Comparison of ENCODE assay signal across 8 mouse cellular contexts in the genomic region with DNA sequence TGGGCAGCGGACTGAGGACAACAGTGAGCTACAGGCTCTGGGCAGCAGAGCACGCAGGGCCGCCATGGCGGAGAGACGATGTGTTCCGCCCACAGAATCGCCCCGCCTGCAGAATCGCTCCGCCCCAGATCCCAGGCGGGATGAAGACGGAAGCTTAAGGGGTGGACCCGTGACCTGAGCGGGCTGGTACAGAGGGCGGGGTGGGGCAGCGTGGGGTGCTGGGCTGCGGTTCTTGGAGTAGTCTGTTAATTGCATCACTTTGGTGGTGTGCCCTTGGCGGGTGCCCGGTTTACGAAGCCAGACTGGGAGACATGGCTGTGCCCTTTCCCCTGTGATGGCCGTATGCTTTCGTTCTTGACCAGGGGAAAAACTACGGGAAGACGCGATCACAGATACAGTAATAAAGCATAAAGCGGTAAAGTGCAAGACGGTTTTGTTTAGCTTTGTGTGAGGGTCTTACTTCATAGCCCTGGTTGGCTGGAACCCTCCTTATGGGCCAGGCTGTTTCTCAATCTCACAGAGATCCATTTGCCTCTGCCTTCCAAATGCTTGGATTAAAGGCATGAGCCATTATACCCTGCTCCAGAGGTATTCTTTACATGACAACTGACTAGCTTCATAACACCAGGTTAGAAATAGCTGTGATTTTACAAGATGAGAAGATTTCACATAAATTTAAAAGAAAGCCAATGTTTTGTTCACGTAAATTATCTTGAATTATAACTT. TPM values are rescaled to one million over a fixed set of nuclear protein-coding genes. Genes with fewer than 3 reads are reported as not detected.
DNase-seq lines count a peak whose midpoint lies in the region; ATAC-seq lines count a peak whose summit lies in the region.

A gene (minus strand): TSS at position 148 of the 726 bp plus-strand sequence.

- H3K9ac ChIP-seq in lung, embryonic 16.5 days (ENCODE audit: low read length), result peak within 1 kb of the TSS; percentile 92

- no peaks in the 10 kb centered on the region for H3K9me3 ChIP-seq in hindbrain, embryonic 10.5 days
- no peaks in the 10 kb centered on the region for H3K9me3 ChIP-seq in lung, embryonic 16.5 days (ENCODE audit: control insufficient read depth, low read length)

- peak; percentile 97 for ATAC-seq in lung, embryonic 16.5 days (ENCODE audit: low read depth)

- H3K27me3 ChIP-seq in hindbrain, embryonic 10.5 days (ENCODE audit: insufficient read depth, poor library complexity, severe bottlenecking), result no peaks in the 10 kb centered on the region
- no peaks in the 10 kb centered on the region for H3K27me3 ChIP-seq in lung, embryonic 16.5 days (ENCODE audit: control insufficient read depth, insufficient read depth, low read depth, low read length)

- H3K4me1 ChIP-seq in hindbrain, embryonic 10.5 days (replicated peaks), result peaks cover 14% of the 10 kb centered on the region
- H3K4me1 ChIP-seq in lung, embryonic 16.5 days (replicated peaks; ENCODE audit: control insufficient read depth, insufficient read depth, low read length), result peaks cover 2% of the 10 kb centered on the region; the same call in 1 of the 2 replicates

- 5% methylated on average over 28 of the region's 28 CpGs for WGBS in hindbrain, embryonic 10.5 days
- 3% methylated on average over 28 of the region's 28 CpGs for WGBS in lung, embryonic 16.5 days

- peak within 1 kb of the TSS; percentile 94 for H3K27ac ChIP-seq in hindbrain, embryonic 10.5 days
- peak within 1 kb of the TSS; percentile 94 for H3K27ac ChIP-seq in lung, embryonic 16.5 days (ENCODE audit: low read length)

- DNase-seq in NIH3T3 (ENCODE audit: low read depth), result peak; percentile 92
- DNase-seq in cerebellum, postnatal 10 days, result peak; percentile 90 to 93
- peak; percentile 73 to 87 for DNase-seq in frontal cortex, adult 2 months (ENCODE audit: extremely low spot score in 1 of 2, low spot score in 1 of 2)
- DNase-seq in hindbrain, embryonic 10.5 days (ENCODE audit: low spot score), result peak; percentile 85
- DNase-seq in layer of hippocampus, adult 9-11 months, result peak; percentile 93
- DNase-seq in ovary, postnatal 14 days (ENCODE audit: low spot score), result peak; percentile 73
- peak; percentile 77 to 78 for DNase-seq in thymus, postnatal 10 days (ENCODE audit: low spot score in 2 of 2)

- H3K4me3 ChIP-seq in hindbrain, embryonic 10.5 days, result peak within 1 kb of the TSS; percentile 83
- peak within 1 kb of the TSS; percentile 88 for H3K4me3 ChIP-seq in lung, embryonic 16.5 days (ENCODE audit: low read length)

- peak within 1 kb of the TSS; percentile 97 for H3K4me2 ChIP-seq in lung, embryonic 16.5 days (ENCODE audit: low read depth, low read length)

- peaks cover 16% of the 10 kb centered on the region for H3K36me3 ChIP-seq in hindbrain, embryonic 10.5 days
- H3K36me3 ChIP-seq in lung, embryonic 16.5 days (ENCODE audit: control insufficient read depth, insufficient read depth, low read length), result peaks cover 7% of the 10 kb centered on the region

RNA-seq across cellular contexts. Expression of the gene that starts here (rescaled TPM):
- polyA plus RNA-seq in frontal cortex, adult 2 months (2012; rRNA removed), result 62.3 and 72.0 TPM in 2 replicates
- polyA plus RNA-seq in hindbrain, embryonic 10.5 days (2016; fragmentation: Nextera tagmentation; extraction: Ambion mirVana), result 153 and 156 TPM in 2 replicates
- 141 and 148 TPM in 2 replicates for polyA plus RNA-seq in lung, embryonic 16.5 days (2015; fragmentation: Nextera tagmentation; extraction: Ambion mirVana)

Comparison
In these comparisons a context has a peak if more than half of its experiments do, and no peak if none do; other contexts are left out.
1. Peak in every context shown above with its lines: DNase-seq, ATAC-seq, H3K4me3 ChIP-seq and H3K27ac ChIP-seq.